ENCODE assay signal across 23 mouse cellular contexts in genomic region chr13:99243831-99244230, GRCm38 (mm10). TPM values are rescaled to one million over a fixed set of nuclear protein-coding genes. Genes with fewer than 3 reads are reported as not detected.
A peak's percentile ranks its signal among the peaks of the same experiment; 100 is the strongest.
DNase-seq lines count a peak whose midpoint lies in the region; ATAC-seq lines count a peak whose summit lies in the region.
"Had no signal": no experiment of that assay in that cellular context is flagged by ENCODE, and none has a peak within 500 bp of the region (broad histone marks: within the 10 kb centered on the region; RNA-seq: fewer than 3 reads in every experiment).

No protein-coding gene starts in this region.

- no peak overlapping the region for H3K4me3 ChIP-seq in heart, embryonic 10.5 days
- H3K4me3 ChIP-seq in midbrain, embryonic 11.5 days (ENCODE audit: low read depth, low read length), result no peak overlapping the region
- no peak overlapping the region for H3K4me3 ChIP-seq in midbrain, embryonic 15.5 days
- H3K4me3 ChIP-seq: embryonic facial prominence, embryonic 13.5 days; embryonic facial prominence, embryonic 15.5 days; erythroblast, embryonic 14.5 days; forebrain, embryonic 10.5 days; forebrain, embryonic 12.5 days had no signal

- no peak overlapping the region for H3K9ac ChIP-seq in midbrain, embryonic 11.5 days (ENCODE audit: low read length)
- H3K9ac ChIP-seq in midbrain, embryonic 15.5 days, result no peak overlapping the region
- H3K9ac ChIP-seq: embryonic facial prominence, embryonic 13.5 days; embryonic facial prominence, embryonic 15.5 days; forebrain, embryonic 12.5 days had no signal

- H3K36me3 ChIP-seq in heart, embryonic 10.5 days, result no peaks in the 10 kb centered on the region
- no peaks in the 10 kb centered on the region for H3K36me3 ChIP-seq in midbrain, embryonic 11.5 days (ENCODE audit: control insufficient read depth, insufficient read depth, low read length)
- no peaks in the 10 kb centered on the region for H3K36me3 ChIP-seq in midbrain, embryonic 15.5 days (replicated peaks)
- H3K36me3 ChIP-seq: embryonic facial prominence, embryonic 13.5 days; embryonic facial prominence, embryonic 15.5 days; forebrain, embryonic 10.5 days; forebrain, embryonic 12.5 days had no signal

- no peaks in the 10 kb centered on the region for H3K9me3 ChIP-seq in heart, embryonic 10.5 days
- H3K9me3 ChIP-seq in midbrain, embryonic 11.5 days (ENCODE audit: control insufficient read depth, low read length), result no peaks in the 10 kb centered on the region
- H3K9me3 ChIP-seq in midbrain, embryonic 15.5 days, result no peaks in the 10 kb centered on the region
- H3K9me3 ChIP-seq: embryonic facial prominence, embryonic 13.5 days; embryonic facial prominence, embryonic 15.5 days; forebrain, embryonic 10.5 days; forebrain, embryonic 12.5 days had no signal

- H3K27me3 ChIP-seq in heart, embryonic 10.5 days (ENCODE audit: insufficient read depth, poor library complexity, severe bottlenecking), result no peaks in the 10 kb centered on the region
- no peaks in the 10 kb centered on the region for H3K27me3 ChIP-seq in midbrain, embryonic 11.5 days (ENCODE audit: control insufficient read depth, insufficient read depth, low read length)
- no peaks in the 10 kb centered on the region for H3K27me3 ChIP-seq in midbrain, embryonic 15.5 days (replicated peaks)
- H3K27me3 ChIP-seq: embryonic facial prominence, embryonic 13.5 days; embryonic facial prominence, embryonic 15.5 days; forebrain, embryonic 12.5 days had no signal

- no peak for ATAC-seq in midbrain, embryonic 11.5 days (ENCODE audit: low FRiP score)
- ATAC-seq in midbrain, embryonic 15.5 days (replicated peaks), result no peak
- ATAC-seq: forebrain, embryonic 14.5 days; forebrain, embryonic 16.5 days had no signal

- intact Hi-C loops in heart, postnatal 25 days (cut with DNase I), result loop anchor here (5.0 kb wide), 1 partner anchor 73 kb away; no protein-coding TSS in a partner anchor

- WGBS in heart, embryonic 10.5 days, result 84% methylated on average over 9 of the region's 9 CpGs
- WGBS in midbrain, embryonic 11.5 days, result 89% methylated on average over 9 of the region's 9 CpGs
- 94% methylated on average over 9 of the region's 9 CpGs for WGBS in midbrain, embryonic 15.5 days

- H3K27ac ChIP-seq in heart, embryonic 10.5 days, result no peak overlapping the region
- H3K27ac ChIP-seq in midbrain, embryonic 11.5 days (ENCODE audit: low read depth, low read length), result no peak overlapping the region
- no peak overlapping the region for H3K27ac ChIP-seq in midbrain, embryonic 15.5 days
- H3K27ac ChIP-seq: embryonic facial prominence, embryonic 13.5 days; embryonic facial prominence, embryonic 15.5 days; forebrain, embryonic 12.5 days had no signal

- DNase-seq in heart, embryonic 10.5 days (ENCODE audit: low spot score), result peak; percentile 68
- no peak for DNase-seq in heart, postnatal 25 days (ENCODE audit: low spot score)
- DNase-seq in midbrain, embryonic 11.5 days (ENCODE audit: low spot score, missing footprints), result peak; percentile 56
- DNase-seq: adrenal gland, adult 2 months; adrenal gland, postnatal 10 days; adrenal gland, postnatal 25 days; cerebellum, adult 11 months; cerebellum, adult 18-20 months; cerebellum, adult 8-10 months; cerebellum, adult 9-11 months; cerebellum, postnatal 14 days; cerebellum, postnatal 36 days; embryo, embryonic 11 days had no signal

- no peak overlapping the region for H3K4me2 ChIP-seq in midbrain, embryonic 11.5 days
- no peak overlapping the region for H3K4me2 ChIP-seq in midbrain, embryonic 15.5 days
- H3K4me2 ChIP-seq: embryonic facial prominence, embryonic 13.5 days; embryonic facial prominence, embryonic 15.5 days; forebrain, embryonic 12.5 days had no signal

- peaks cover 24% of the 10 kb centered on the region for H3K4me1 ChIP-seq in heart, embryonic 10.5 days
- peaks cover 9% of the 10 kb centered on the region for H3K4me1 ChIP-seq in midbrain, embryonic 11.5 days (ENCODE audit: control insufficient read depth, insufficient read depth, low read length)
- peaks cover 7% of the 10 kb centered on the region for H3K4me1 ChIP-seq in midbrain, embryonic 15.5 days

RNA-seq across cellular contexts. Expression of gene Zfp366, which starts 59.2 kb away (rescaled TPM):
- polyA plus RNA-seq in heart, embryonic 10.5 days (2016; fragmentation: Nextera tagmentation; extraction: Ambion mirVana), result 0.10 and 0.14 TPM in 2 replicates
- 10 to 100 TPM in 1 of 2 experiments, 1 to 10 TPM in 1; 8.9 to 11.6 TPM for total RNA-seq in heart, postnatal 25 days (2021)
- polyA plus RNA-seq in midbrain, embryonic 11.5 days (2014; fragmentation: Nextera tagmentation; extraction: Ambion mirVana), result 0.75 and 0.87 TPM in 2 replicates
- 0.81 and 0.89 TPM in 2 replicates for polyA plus RNA-seq in midbrain, embryonic 15.5 days (2015; fragmentation: Nextera tagmentation; extraction: Ambion mirVana)
- total RNA-seq: MEL had no signal
- polyA plus RNA-seq: C2C12; erythroblast, embryonic 14.5 days had no signal
